Mouse (Mus musculus): ENCODE results near the gene Tes3-ps.

- no peak for TF ChIP-seq GATA1 (IDR thresholded peaks at IDR 0.05; ENCODE audit: low read depth, low read length)
- no peak for TF ChIP-seq ELF1 (IDR thresholded peaks at IDR 0.05; ENCODE audit: low read depth, low read length)
- TF ChIP-seq BHLHE40 (IDR thresholded peaks at IDR 0.05; ENCODE audit: borderline replicate concordance, low read depth, low read length) = no peak
- no peak for TF ChIP-seq CTCF (IDR thresholded peaks at IDR 0.05 in 2 of 3, conservative IDR thresholded peaks at IDR 0.05 in 1 of 3; ENCODE audit: control insufficient read depth in 1 of 3, insufficient read depth in 1 of 3, low read depth in 2 of 3, low read length in 3 of 3, poor library complexity in 1 of 3, severe bottlenecking in 1 of 3)
- no peak for TF ChIP-seq ETS1 (IDR thresholded peaks at IDR 0.05; ENCODE audit: low read depth, low read length)
- TF ChIP-seq ZNF384 (IDR thresholded peaks at IDR 0.05; ENCODE audit: low read depth, low read length) = no peak
- TF ChIP-seq CHD1 (IDR thresholded peaks at IDR 0.05; ENCODE audit: low read depth, low read length) = no peak
- TF ChIP-seq HCFC1 (IDR thresholded peaks at IDR 0.05; ENCODE audit: low read depth, low read length) = no peak
- TF ChIP-seq UBTF (IDR thresholded peaks at IDR 0.05; ENCODE audit: borderline replicate concordance, insufficient read depth, low read depth, low read length) = no peak
- no peak for TF ChIP-seq NELFE (IDR thresholded peaks at IDR 0.05; ENCODE audit: low read depth, low read length)
- TF ChIP-seq MAZ (IDR thresholded peaks at IDR 0.05; ENCODE audit: low read depth, low read length) = no peak
These were observed 15.2 kb upstream of the Tes3-ps start for GRCm38 (mm10) chr13:49477887-49478286.
